Mouse (Mus musculus): ENCODE measurements at regions not wholly inside any gene's neighbourhood (a gene's known extent, or its start where the extent isn't known, plus 50 kb on each side); places are given as distances from the start of the nearest gene placed in this dataset.
"Not testable (repeated sequence)": the region's sequence is repeated elsewhere in the genome, so short reads cannot be mapped to it uniquely, and the experiment has no call there.

DNA sequence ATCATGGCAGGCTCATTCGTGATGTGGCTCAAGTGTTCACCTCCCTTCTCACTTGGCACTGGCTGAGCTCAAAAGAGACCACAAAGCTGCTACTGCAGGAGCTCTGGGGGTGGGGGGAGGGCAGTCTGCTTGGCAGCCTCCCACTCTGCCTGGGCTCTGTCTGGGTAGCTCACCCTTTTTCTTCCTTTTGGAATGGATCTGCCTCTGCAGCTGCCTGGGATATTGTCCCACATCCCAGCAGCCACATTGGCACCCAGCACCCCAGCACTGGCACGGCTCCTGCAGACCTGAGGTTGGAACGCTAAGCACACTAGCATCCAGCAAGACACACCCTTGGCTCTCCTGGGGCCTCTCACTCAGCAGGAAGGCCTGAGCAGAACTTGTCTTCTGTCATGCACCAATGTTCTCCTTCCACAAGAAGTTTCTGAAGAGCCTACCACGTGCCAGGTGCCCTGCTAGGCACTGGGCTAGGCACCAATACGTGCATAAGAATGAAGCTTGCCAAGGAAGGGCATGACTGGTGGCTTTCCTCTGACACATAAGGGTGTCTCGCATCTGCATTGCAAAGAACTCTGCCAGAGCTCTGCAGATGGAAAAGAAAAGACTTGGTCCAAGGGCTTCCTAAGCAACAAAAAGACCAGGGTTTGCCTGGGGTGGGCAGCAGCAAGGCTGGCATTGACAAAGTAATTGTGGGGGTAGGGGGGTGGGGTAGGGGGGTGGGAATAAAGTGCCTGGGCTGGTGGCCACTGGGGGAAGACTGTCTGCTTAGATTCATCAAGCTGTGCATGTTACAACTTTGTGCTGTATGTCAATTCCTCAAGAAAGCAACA, 112.1 kb upstream of the Sipa1l1 start:
- intact Hi-C loops (cut with DNase I); DNase-seq (ENCODE audit: low spot score in 2 of 2): not testable (repeated sequence)

DNA sequence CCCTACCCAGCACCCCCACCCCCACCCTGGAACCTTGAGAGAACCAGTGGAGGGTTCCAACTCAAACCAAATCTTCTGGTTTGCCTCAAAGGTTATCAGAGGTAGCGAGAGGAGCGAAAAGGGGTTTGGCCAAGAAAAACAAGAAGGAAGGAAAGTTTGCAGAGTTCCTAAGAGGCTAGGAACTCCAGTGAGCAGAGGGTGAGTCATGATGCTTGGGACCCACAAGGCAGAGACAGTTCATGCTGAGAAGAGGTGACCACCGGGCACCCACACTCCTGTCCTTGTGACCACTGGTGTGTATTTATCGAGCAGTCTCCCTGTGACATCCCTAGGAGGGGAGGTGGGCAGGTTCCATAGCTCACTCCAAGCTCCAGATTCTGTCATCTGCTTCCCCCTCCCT, 104.1 kb upstream of the Sipa1l1 start:
- no peak for DNase-seq (ENCODE audit: low spot score in 2 of 2)
- intact Hi-C loops (cut with DNase I) = no loop called here

DNA sequence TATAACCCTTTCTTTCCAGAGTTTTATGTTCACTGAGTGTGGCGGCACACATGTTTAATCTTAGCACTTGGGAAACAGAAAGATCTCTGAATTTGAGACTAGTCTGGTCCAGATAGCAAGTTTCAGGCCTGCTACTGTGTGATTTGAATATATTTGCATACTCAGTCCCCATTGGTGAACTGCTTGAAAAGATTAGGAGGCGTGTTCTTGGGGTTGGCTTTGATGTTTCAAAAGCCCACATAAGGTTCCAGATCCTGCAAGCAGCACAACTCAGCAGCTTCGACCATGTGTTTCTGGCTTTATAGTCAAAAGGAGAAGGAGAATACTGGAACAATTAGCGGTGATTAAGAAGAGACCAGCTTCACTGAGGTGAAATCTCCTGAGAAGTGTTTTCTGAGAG, 102.3 kb upstream of the Sipa1l1 start:
- no peak for DNase-seq (ENCODE audit: low spot score in 2 of 2)
- intact Hi-C loops (cut with DNase I) = no loop called here

DNA sequence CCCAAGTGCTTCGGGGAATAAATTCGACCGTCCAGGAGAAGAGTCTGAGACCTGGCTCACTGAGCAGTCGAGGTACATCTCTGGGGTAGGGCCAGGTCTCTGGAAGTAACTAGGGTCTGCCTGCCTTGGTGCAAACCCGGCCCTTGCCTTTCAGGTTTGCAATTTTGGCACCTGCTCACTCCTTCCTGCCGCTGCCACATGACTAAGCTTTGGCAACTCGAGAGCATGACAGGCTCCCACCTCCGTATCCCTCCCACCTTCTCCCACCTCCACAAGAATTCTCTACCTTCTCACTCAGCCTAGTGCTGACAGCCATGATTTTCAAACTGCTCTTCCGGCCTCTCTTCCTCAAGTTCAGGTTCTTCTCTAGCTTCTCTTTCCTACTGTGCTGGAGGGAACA, 99.5 kb upstream of the Sipa1l1 start:
- intact Hi-C loops (cut with DNase I) = no loop called here
- DNase-seq (ENCODE audit: low spot score in 2 of 2) = peak; percentile 52 to 71

DNA sequence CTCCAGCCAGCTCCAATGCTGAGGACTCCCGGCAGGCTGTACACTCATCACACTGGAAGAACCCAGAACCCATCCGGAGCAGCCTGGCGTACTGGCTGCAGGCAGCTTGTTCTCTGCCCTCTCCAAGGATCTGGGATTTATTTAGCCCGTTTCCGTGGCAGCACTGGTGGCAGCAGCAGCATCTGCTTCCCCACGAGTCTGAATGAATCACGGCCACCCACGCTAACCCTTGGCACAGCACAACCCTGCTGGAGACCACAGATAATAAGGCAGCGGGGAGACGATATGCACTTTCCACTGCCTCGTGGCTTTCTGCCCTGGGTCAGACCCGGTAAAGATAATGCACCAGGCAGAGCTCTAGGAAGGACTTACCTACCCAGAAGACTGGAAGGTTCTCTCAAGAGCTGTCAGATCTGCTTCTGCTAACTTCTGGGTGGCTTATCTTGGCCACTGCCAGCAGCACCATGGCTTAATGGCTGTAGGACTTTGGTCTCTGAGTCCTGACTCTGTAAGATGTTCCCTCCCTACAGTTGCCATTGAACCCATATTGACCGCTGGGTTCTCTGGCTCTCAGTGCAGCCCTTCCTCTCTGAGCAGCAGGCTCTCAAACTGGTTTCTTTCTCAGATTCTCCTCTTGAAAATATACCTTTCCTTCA, 96.2 kb upstream of the Sipa1l1 start:
- intact Hi-C loops (cut with DNase I) = loop anchor here (1.0 to 2.0 kb wide), 2 partner anchors 31 to 96 kb away; partner anchors contain the start of gene Sipa1l1
- peak; percentile 87 to 88 for DNase-seq (ENCODE audit: low spot score in 2 of 2)

DNA sequence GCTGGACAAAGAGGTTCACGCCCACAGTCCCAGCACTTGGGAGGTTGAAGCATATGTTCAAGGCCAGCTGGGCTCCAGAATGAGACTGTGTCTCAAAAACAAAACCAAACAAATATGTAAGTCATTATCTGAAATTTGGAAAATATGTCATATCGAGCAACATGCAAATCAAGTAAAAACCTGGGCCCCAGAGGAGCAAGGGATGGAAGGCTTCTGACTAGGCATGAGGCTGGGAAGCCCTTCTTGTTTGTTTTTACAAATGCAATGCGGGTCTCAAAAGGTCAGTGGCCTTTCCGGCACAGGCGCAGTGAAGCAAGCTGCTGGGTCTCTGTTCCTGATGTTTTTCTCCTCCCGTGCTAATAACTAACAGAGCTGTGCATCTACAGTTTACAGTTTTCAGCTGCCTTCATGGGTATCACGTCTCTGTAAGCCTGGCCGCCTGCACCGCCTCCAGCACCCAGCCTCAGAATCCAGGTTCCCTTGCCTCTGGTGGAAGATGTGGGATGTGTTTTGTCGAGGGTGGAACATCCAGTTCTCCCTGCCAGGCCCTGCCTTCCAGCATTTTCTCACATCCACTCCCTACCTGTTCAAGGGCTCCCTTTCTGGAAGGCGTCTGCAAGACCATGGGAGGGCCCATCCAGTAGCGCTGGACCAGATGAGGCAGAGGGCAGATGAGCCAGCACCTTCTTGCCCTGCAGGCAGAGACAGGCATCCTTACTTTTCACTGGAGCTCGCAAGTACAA, 93.5 kb upstream of the Sipa1l1 start:
- DNase-seq (ENCODE audit: low spot score in 2 of 2) = peak; percentile 73 to 83
- intact Hi-C loops (cut with DNase I) = loop anchor here (1.0 to 5.0 kb wide), 2 partner anchors 30 to 397 kb away; no protein-coding TSS in a partner anchor

DNA sequence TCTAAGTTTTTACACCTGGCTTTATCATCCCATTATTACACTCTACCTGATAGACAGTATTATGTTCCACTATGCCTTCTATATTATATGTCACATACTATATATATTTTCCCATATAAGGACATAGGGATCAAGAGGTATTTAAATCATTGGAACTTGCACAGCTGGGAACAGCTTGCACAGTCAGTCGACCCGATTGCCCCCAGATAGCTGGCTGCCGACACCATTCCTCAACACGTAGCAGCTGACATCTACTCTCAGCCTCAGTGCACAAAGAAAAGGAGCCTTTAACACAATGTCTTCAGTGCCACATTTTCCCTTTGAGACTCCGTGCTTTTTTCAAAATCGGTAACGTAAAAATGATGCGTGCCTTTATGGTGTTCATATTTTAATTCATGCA, 92.4 kb upstream of the Sipa1l1 start:
- no peak for DNase-seq (ENCODE audit: low spot score in 2 of 2)
- intact Hi-C loops (cut with DNase I) = loop anchor here (5.0 kb wide), 1 partner anchor 396 kb away; no protein-coding TSS in a partner anchor

DNA sequence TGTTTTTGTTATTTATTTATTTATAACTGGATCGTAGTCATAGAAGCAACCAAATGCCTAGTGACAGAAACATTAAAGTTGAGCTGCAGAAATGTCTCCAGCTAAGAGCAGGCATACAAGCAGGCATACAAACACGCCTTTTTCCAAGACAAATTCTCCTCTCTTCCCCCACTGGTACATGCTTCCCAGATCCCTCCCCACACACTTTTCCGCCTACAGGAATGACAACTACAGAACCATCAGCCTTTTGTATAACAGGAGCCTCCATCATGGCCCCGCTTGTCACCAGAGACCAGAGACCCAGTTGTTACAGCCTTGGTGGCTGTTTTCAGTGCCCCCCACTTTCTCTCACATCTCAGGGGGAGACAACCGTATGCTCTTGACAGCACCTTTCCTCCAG, 91.2 kb upstream of the Sipa1l1 start:
- peak; percentile 48 to 55 for DNase-seq (ENCODE audit: low spot score in 2 of 2)
- intact Hi-C loops (cut with DNase I) = loop anchor here (5.0 kb wide), 1 partner anchor 394 kb away; no protein-coding TSS in a partner anchor

DNA sequence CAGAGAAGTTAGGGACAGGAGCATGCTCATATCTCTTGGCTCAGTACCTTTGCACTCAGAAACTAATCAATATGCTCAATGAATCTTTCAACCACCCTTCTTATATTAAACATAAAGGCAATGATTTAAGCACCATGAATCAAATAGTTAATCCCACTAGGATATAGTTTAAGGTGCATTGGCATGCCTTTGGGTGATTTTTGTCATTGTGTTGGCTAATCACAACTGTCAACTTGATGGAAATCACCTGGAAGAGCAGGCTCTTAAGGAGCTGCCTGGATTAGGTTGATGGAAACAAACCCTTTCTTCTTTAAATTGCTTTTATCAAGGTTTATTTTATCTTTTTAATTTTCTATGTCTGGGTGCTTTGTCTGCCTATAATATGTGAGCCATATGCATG, 90.4 kb upstream of the Sipa1l1 start:
- DNase-seq (ENCODE audit: low spot score in 2 of 2) = no peak
- intact Hi-C loops (cut with DNase I) = loop anchor here (5.0 kb wide), 1 partner anchor 394 kb away; no protein-coding TSS in a partner anchor

DNA sequence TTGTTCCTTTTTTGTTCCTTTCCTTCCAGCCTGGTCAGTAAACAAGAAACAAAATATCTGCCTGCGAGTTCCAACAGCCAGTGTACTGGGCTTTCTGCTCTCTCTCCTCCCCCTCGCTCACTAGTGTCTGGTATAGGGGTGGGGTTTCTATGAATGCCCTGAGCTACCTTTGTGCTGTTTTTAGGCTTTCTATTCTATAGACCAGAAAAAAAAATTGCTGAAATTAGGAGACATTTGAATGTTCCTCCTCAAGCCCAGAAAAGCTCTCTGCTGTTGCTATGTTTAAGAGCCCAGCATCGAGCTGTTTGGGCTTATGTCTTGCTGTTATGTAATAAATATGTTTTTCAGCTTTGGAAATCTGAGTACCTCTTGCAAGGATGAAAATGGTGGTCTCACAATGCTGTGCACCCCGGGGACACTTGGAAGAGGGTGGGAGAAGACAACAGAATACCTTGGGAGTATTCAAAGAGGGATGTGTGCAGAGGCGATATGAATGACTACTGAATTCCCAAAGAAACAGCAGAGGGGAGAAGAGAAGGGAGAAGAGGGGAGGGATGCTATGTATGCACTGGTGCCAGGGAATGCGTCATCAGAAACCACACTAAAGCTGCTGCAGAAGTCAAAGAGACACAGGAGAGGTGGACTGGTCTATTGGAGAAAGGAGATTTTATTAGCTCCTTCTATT, 88.8 kb upstream of the Sipa1l1 start:
- intact Hi-C loops (cut with DNase I) = no loop called here
- DNase-seq (ENCODE audit: low spot score in 2 of 2) = peak; percentile 62 to 69

DNA sequence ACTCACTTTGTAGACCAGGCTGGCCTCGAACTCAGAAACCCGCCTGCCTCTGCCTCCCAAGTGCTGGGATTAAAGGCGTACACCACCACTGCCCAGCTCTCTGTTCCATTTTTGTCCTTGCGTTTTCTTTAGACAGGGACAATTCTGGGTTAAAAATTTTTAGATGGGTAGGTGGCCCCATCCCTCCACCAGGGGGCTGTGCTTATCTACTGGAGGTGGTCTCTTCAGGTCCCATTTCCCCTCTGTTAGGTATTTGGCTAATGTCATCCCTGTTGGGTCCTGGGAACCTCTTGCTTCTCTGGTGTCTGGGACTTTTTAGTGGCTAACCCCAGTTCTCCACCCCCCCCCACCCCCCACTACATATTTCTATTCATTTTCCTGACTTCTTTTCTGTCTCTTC, 86.5 kb upstream of the Sipa1l1 start:
- DNase-seq (ENCODE audit: low spot score in 2 of 2); intact Hi-C loops (cut with DNase I): not testable (repeated sequence)

DNA sequence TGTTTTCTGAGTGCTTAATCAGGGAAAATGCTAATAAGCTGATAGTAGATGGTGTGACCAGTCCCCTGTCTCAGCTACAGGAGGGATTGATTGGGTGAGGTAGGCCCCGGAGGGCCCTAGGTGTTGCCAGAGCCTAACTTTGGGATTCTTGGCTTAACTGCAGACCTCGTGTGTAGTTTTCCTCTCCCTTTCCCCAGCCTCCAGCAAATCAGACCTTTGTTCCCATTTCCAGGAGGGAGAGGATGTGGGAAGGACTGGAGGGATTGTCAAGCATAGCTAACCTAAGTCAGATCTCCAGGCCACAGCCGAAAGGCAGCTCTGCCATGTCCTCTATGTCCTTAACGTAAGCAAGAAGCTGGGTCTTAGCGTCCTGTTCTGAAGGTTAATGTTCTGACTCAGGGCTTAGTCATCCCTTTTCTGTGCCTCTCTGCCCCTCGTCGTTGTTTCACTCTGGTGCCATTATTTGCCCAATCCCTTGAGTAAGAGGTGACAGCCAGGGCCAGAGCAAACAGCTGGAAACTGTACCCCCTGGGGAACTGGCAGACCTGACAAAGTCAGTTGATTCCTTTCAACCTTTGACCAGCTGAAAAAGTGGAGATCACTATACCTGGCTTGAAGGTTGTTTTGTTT, 83.2 kb upstream of the Sipa1l1 start:
- DNase-seq (ENCODE audit: low spot score in 2 of 2) = no peak
- intact Hi-C loops (cut with DNase I) = no loop called here

DNA sequence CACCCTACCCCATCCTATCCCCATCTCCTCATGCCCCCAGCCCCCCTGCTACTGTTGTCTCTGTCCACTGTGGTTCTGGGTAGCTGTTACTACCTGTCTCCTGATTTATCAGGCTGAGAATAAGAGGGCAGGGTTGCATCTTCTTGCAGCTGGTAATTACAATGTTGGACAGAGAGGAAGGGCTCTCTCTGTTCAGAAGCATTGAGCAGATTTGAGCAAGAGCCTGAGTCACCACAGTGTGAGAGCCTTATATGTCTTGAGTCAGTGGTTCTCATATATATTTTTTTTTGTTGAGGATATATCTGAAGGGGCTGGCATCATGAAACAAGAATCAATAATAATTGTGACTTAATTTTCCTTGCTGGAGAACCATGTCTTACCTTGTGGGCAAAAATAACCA, 82.7 kb upstream of the Sipa1l1 start:
- intact Hi-C loops (cut with DNase I) = no loop called here
- DNase-seq (ENCODE audit: low spot score in 2 of 2) = no peak

DNA sequence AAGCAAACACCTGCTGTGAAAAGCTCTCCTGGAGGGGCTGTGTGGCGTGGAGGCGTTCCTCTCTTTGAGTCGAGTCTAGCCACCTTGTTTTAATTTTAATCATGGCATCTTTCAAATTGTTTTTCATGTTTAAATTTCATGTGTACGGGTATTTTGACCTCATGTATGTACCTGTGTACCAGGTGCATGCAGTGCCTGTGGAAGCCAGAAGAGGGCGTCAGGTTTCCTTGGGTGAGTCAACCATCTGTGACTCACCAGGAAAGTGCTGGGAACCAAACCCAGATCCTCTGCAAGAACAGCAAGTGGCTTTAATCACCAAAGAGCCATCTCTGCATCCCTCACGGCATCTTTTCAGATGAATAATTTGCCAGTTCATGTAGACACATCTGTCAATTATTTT, 79.8 kb upstream of the Sipa1l1 start:
- intact Hi-C loops (cut with DNase I) = no loop called here
- no peak for DNase-seq (ENCODE audit: low spot score in 2 of 2)

DNA sequence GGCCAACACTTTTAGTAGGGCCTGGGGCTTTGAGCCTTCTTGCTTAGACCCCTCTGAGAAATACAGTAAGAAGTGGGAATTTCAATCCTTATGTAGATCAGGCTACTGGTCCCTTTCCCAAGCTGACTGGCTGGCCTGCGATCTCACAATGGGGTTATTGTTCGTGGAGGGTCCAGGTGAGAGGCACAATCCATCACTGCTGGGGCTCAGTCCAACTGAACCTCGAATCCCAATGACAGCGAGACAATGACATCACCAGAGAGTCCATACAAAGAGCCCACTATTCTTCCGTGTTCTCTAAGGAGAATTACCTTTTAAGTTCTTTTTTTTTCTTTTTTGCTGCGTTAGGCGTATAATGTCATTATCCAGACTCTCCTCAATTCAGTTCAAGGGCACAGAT, 75.8 kb upstream of the Sipa1l1 start:
- DNase-seq (ENCODE audit: low spot score in 2 of 2) = no peak
- intact Hi-C loops (cut with DNase I) = no loop called here

DNA sequence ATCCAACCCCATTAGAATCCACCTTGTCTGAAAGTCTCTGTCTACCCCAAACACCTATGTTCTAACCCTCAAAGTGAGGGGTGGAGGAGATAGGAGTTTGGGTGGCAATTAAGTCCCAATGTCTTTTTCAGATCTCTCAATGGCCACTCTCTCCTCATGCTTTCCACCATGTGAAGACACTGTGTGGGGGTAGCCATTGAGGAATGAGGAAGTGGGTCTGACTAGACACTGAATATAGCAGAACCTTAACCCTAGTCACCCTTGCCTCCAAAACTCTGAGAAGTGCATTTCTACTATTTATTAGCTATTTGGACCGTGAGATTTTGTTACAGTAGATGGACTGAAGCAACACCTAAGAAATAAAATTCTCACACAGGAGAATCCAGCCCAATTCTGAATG, 73.7 kb upstream of the Sipa1l1 start:
- intact Hi-C loops (cut with DNase I) = no loop called here
- no peak for DNase-seq (ENCODE audit: low spot score in 2 of 2)

DNA sequence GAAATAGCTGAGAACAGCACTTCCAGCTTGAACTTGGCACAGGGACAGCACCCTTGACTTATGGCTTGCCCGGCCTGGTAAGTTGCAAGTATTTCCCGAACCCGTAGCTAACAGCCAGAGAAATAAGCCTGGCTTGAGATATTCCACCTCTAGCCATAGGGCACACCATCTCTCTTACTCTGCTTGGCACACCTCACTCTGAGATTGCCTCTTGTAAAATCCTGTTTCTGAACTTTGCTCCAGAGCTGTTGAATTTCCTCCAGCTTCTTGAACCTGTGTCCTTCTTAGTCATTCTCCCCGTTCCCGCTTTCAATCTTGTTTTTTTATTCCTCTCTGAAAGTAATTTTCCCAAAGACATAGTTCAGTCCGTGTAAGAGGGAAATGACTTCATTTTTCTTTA, 72.0 kb upstream of the Sipa1l1 start:
- intact Hi-C loops (cut with DNase I) = no loop called here
- no peak for DNase-seq (ENCODE audit: low spot score in 2 of 2)

DNA sequence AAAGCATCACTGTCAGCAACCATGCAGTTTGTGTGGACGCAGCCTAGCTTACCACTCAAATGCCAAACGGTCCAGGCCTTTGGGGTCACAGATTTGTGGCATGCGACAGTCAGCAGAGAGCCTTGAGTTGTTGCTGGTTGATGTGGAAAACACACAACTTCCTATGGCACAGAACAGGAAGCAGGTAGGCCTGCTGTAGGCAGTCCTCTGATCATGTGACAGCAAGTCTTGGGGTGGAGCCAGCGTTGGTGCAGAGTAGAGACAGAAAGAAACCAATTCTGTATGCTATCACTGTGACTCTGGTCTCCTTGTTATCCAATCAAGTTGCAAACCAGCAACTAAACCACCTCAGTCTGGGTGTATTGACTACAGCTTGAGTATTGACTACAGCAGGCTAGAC, 71.5 kb upstream of the Sipa1l1 start:
- no peak for DNase-seq (ENCODE audit: low spot score in 2 of 2)
- intact Hi-C loops (cut with DNase I) = no loop called here

DNA sequence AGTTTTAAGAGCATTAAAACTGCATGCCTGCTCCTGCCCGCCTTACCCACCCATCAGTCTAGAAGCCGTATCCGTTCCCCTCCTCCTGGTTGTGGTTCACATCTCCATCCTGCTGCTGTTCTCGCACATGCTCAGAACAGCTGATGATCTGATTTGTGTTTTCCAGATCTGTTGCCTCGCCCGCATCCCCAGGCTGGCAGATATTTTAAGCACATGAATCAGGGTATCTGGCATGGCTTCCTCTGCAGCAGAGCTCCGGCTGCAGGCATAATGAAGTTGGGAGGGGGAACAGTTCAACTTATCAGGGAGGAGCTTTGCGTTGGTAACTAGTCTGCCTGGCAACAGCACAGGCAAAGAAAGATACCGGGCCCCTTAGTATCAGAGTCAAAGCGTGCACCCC, 64.9 kb upstream of the Sipa1l1 start:
- intact Hi-C loops (cut with DNase I) = loop anchor here (1.0 kb wide), 1 partner anchor 32 kb away; no protein-coding TSS in a partner anchor
- peak; percentile 84 to 86 for DNase-seq (ENCODE audit: low spot score in 2 of 2)
